Mouse (Mus musculus): ENCODE results near the gene Slc16a3. TPM values are rescaled to one million over a fixed set of nuclear protein-coding genes. Genes with fewer than 3 reads are reported as not detected.

Gene Slc16a3
- polyA plus RNA-seq, 1 experiment from 2014 or later: 63.5 TPM

DNA sequence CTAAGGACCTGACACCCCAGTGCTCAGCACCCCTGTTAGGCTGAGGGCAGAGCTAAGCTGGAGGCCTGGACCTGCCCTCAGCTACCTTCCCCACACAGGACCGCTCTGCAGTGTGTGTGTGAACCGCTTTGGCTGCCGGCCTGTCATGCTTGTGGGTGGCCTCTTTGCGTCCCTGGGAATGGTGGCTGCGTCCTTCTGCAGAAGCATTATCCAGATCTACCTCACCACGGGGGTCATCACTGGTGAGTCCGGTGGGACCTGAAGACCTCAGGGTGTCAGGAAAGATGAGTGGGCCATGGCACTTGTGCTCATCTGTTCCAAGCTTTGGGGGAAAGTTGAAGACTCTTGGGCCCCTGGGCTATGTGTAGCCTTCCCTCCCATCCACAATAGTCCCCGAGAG, 7.4 kb downstream of the Slc16a3 start:
- Histone ChIP-seq H3K27ac (ENCODE audit: low read length) (no peak overlapping the region), H3K27me3 (ENCODE audit: insufficient read depth, low read length) (no peaks in the 10 kb centered on the region), H3K4me2 (replicated peaks; ENCODE audit: low read depth, low read length) (no peak overlapping the region), H3K4me1 (ENCODE audit: insufficient read depth, low read length) (peaks cover 27% of the 10 kb centered on the region), H3K36me3 (ENCODE audit: insufficient read depth, low read length) (peaks cover 29% of the 10 kb centered on the region), H3K9ac (replicated peaks; ENCODE audit: low read length) (no peak overlapping the region), H3K4me3 (ENCODE audit: low read length) (no peak overlapping the region), H3K9me3 (ENCODE audit: low read length) (no peaks in the 10 kb centered on the region)
- ATAC-seq (ENCODE audit: low FRiP score, low TSS enrichment): no peak
- 92% methylated on average over 8 of the region's 8 CpGs for WGBS

DNA sequence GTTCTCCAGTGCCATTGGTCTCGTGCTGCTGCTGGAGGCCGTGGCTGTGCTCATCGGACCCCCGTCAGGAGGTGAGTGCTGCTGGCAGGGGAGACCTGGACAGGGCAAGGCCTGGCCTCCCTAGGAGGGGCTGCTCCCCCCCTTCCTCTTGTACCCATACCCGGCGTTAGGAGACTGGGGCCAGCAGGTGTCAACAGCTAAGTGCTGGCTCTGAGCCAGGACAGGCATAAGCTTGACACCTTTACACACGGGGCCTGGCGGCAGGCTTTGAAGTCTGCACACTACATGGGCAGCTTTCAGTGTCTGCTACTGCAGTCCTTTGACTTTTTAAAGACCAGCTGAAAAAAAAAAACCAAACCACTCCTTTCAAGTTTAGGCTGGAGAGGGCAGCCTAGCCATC, 8.8 kb downstream of the Slc16a3 start:
- Histone ChIP-seq H3K36me3 (ENCODE audit: insufficient read depth, low read length) (peaks cover 35% of the 10 kb centered on the region), H3K27ac (ENCODE audit: low read length) (no peak overlapping the region), H3K4me1 (ENCODE audit: insufficient read depth, low read length) (peaks cover 16% of the 10 kb centered on the region), H3K9ac (replicated peaks; ENCODE audit: low read length) (no peak overlapping the region), H3K27me3 (ENCODE audit: insufficient read depth, low read length) (no peaks in the 10 kb centered on the region), H3K4me3 (ENCODE audit: low read length) (no peak overlapping the region), H3K4me2 (replicated peaks; ENCODE audit: low read depth, low read length) (no peak overlapping the region), H3K9me3 (ENCODE audit: low read length) (no peaks in the 10 kb centered on the region)
- WGBS: 69% methylated on average over 7 of the region's 8 CpGs
- ATAC-seq (ENCODE audit: low FRiP score, low TSS enrichment): no peak

DNA sequence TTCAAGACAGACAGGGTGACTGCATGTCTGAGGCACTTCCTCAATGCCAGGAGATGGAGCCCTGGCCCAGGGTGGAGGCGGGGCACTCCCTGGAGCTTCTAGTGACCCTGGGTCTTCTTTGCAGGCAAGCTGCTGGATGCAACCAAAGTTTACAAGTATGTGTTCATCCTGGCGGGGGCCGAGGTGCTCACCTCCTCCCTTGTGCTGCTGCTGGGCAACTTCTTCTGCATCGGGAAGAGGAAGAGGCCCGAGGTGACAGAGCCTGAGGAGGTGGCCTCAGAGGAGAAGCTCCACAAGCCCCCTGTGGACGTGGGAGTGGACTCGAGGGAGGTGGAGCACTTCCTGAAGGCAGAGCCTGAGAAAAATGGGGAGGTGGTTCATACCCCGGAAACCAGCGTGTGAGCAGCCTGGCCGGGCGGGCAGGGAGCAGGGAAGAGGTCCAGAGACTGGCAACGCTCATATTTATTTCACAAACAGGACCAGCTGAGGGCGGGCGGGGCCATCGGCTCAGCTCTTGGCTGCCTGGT, 9.5 kb downstream of the Slc16a3 start:
- Histone ChIP-seq H3K4me1 (ENCODE audit: insufficient read depth, low read length) (peaks cover 12% of the 10 kb centered on the region), H3K36me3 (ENCODE audit: insufficient read depth, low read length) (peaks cover 42% of the 10 kb centered on the region), H3K4me2 (replicated peaks; ENCODE audit: low read depth, low read length) (no peak overlapping the region), H3K4me3 (ENCODE audit: low read length) (no peak overlapping the region), H3K9me3 (ENCODE audit: low read length) (no peaks in the 10 kb centered on the region), H3K27me3 (ENCODE audit: insufficient read depth, low read length) (no peaks in the 10 kb centered on the region), H3K27ac (ENCODE audit: low read length) (no peak overlapping the region), H3K9ac (replicated peaks; ENCODE audit: low read length) (no peak overlapping the region)
- no peak for ATAC-seq (ENCODE audit: low FRiP score, low TSS enrichment)
- WGBS: 47% methylated on average over 15 of the region's 15 CpGs

- 81% methylated on average over 18 of the region's 18 CpGs for WGBS
- Histone ChIP-seq H3K27ac (ENCODE audit: low read length) (no peak overlapping the region), H3K4me2 (replicated peaks; ENCODE audit: low read depth, low read length) (no peak overlapping the region), H3K36me3 (ENCODE audit: insufficient read depth, low read length) (peaks cover 55% of the 10 kb centered on the region), H3K9ac (replicated peaks; ENCODE audit: low read length) (no peak overlapping the region), H3K4me3 (ENCODE audit: low read length) (no peak overlapping the region), H3K9me3 (ENCODE audit: low read length) (no peaks in the 10 kb centered on the region), H3K4me1 (ENCODE audit: insufficient read depth, low read length) (peaks cover 12% of the 10 kb centered on the region), H3K27me3 (ENCODE audit: insufficient read depth, low read length) (no peaks in the 10 kb centered on the region)
- no peak; the same call in 1 of the 2 replicates for ATAC-seq (ENCODE audit: low FRiP score, low TSS enrichment)
These were observed 10.8 kb downstream of the Slc16a3 start for GRCm38 (mm10) chr11:120959066-120959465.

DNA sequence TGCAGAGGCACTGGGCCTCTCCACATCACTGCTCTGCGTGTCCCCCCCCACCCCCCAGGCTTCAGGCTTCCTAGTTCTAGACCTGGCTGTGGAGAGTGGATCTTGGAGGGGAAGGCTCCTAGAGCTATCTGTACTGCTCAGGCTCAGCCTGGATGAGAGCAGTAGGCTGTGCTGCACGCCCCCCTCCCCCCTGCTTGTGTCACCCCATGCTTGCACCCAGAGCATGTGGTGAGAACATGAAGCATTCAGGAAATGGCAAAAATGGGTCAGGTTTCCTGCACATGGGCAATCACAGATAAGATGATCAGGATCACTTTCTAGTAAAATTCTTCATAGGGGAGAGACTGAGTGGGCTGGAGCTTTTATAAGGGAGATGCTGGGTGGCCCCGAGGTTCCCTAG, 11.3 kb downstream of the Slc16a3 start:
- H3K4me1 ChIP-seq (ENCODE audit: insufficient read depth, low read length): peaks cover 13% of the 10 kb centered on the region
- H3K27me3 ChIP-seq (ENCODE audit: insufficient read depth, low read length): no peaks in the 10 kb centered on the region
- no peaks in the 10 kb centered on the region for H3K9me3 ChIP-seq (ENCODE audit: low read length)
- ATAC-seq (ENCODE audit: low FRiP score, low TSS enrichment): no peak
- H3K9ac ChIP-seq (replicated peaks; ENCODE audit: low read length): no peak overlapping the region
- H3K4me3 ChIP-seq (ENCODE audit: low read length): no peak overlapping the region
- no peak overlapping the region for H3K27ac ChIP-seq (ENCODE audit: low read length)
- peaks cover 60% of the 10 kb centered on the region for H3K36me3 ChIP-seq (ENCODE audit: insufficient read depth, low read length)
- 64% methylated on average over 3 of the region's 3 CpGs for WGBS
- no peak overlapping the region for H3K4me2 ChIP-seq (replicated peaks; ENCODE audit: low read depth, low read length)

- Histone ChIP-seq H3K27me3 (ENCODE audit: insufficient read depth, low read length) (no peaks in the 10 kb centered on the region), H3K4me3 (ENCODE audit: low read length) (no peak overlapping the region), H3K36me3 (ENCODE audit: insufficient read depth, low read length) (peaks cover 67% of the 10 kb centered on the region), H3K9ac (replicated peaks; ENCODE audit: low read length) (no peak overlapping the region), H3K9me3 (ENCODE audit: low read length) (no peaks in the 10 kb centered on the region), H3K4me2 (replicated peaks; ENCODE audit: low read depth, low read length) (no peak overlapping the region), H3K27ac (ENCODE audit: low read length) (no peak overlapping the region), H3K4me1 (ENCODE audit: insufficient read depth, low read length) (peaks cover 16% of the 10 kb centered on the region)
- ATAC-seq (ENCODE audit: low FRiP score, low TSS enrichment): no peak
- 64% methylated on average over 1 of the region's 1 CpGs for WGBS
These were observed 12.0 kb downstream of the Slc16a3 start for GRCm38 (mm10) chr11:120960248-120960647.

DNA sequence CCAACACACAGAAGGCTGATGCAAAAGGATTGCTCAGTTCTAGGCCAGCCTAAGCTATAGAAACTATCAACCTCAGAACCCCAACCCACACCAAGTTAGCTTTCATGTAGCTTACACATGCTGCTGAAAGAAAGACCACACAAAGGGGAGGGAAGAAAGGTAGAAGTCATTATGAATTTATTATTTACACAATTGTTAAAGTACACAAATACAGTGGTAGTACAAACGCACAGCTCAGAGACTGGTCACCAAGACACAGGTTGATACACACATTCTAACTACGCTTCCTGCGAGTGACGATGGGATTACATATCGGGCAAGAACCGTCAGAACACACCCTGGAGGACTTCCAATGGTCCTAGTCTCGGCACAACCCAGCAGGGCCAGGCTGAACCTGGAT, 13.3 kb downstream of the Slc16a3 start:
- Histone ChIP-seq H3K27ac (ENCODE audit: low read length) (no peak overlapping the region), H3K4me3 (ENCODE audit: low read length) (no peak overlapping the region), H3K9ac (replicated peaks; ENCODE audit: low read length) (no peak overlapping the region), H3K4me1 (ENCODE audit: insufficient read depth, low read length) (peaks cover 20% of the 10 kb centered on the region), H3K9me3 (ENCODE audit: low read length) (no peaks in the 10 kb centered on the region), H3K4me2 (replicated peaks; ENCODE audit: low read depth, low read length) (no peak overlapping the region), H3K36me3 (ENCODE audit: insufficient read depth, low read length) (peaks cover 69% of the 10 kb centered on the region), H3K27me3 (ENCODE audit: insufficient read depth, low read length) (no peaks in the 10 kb centered on the region)
- 86% methylated on average over 7 of the region's 7 CpGs for WGBS
- ATAC-seq (ENCODE audit: low FRiP score, low TSS enrichment): no peak

- no peak overlapping the region for H3K4me2 ChIP-seq (replicated peaks; ENCODE audit: low read depth, low read length)
- peaks cover 69% of the 10 kb centered on the region for H3K36me3 ChIP-seq (ENCODE audit: insufficient read depth, low read length)
- peaks cover 21% of the 10 kb centered on the region for H3K4me1 ChIP-seq (ENCODE audit: insufficient read depth, low read length)
- H3K9ac ChIP-seq (replicated peaks; ENCODE audit: low read length): no peak overlapping the region
- ATAC-seq (ENCODE audit: low FRiP score, low TSS enrichment): no peak
- no peak overlapping the region for H3K27ac ChIP-seq (ENCODE audit: low read length)
- H3K9me3 ChIP-seq (ENCODE audit: low read length): no peaks in the 10 kb centered on the region
- no peaks in the 10 kb centered on the region for H3K27me3 ChIP-seq (ENCODE audit: insufficient read depth, low read length)
- WGBS: 92% methylated on average over 13 of the region's 13 CpGs
- no peak overlapping the region for H3K4me3 ChIP-seq (ENCODE audit: low read length)
These were observed 13.9 kb downstream of the Slc16a3 start for GRCm38 (mm10) chr11:120962050-120962771.

- Histone ChIP-seq H3K27me3 (ENCODE audit: insufficient read depth, low read length) (no peaks in the 10 kb centered on the region), H3K9me3 (ENCODE audit: low read length) (no peaks in the 10 kb centered on the region), H3K4me1 (ENCODE audit: insufficient read depth, low read length) (peaks cover 20% of the 10 kb centered on the region), H3K9ac (replicated peaks; ENCODE audit: low read length) (no peak overlapping the region), H3K36me3 (ENCODE audit: insufficient read depth, low read length) (peaks cover 69% of the 10 kb centered on the region), H3K4me3 (ENCODE audit: low read length) (no peak overlapping the region), H3K4me2 (replicated peaks; ENCODE audit: low read depth, low read length) (no peak overlapping the region), H3K27ac (ENCODE audit: low read length) (no peak overlapping the region)
- no peak for ATAC-seq (ENCODE audit: low FRiP score, low TSS enrichment)
- WGBS: 80% methylated on average over 7 of the region's 7 CpGs
These were observed 14.6 kb downstream of the Slc16a3 start for GRCm38 (mm10) chr11:120962909-120963308.

All from kidney, embryonic 16.5 days (tissue).